Mouse (Mus musculus): ENCODE data around the gene Pip5k1b. TPM values are rescaled to one million over a fixed set of nuclear protein-coding genes. Genes with fewer than 3 reads are reported as not detected.
A peak's percentile ranks its signal among the peaks of the same experiment; 100 is the strongest.

Gene Pip5k1b
- total RNA-seq, 2 experiments from 2014 or later, result 20.3 to 21.3 TPM

DNA sequence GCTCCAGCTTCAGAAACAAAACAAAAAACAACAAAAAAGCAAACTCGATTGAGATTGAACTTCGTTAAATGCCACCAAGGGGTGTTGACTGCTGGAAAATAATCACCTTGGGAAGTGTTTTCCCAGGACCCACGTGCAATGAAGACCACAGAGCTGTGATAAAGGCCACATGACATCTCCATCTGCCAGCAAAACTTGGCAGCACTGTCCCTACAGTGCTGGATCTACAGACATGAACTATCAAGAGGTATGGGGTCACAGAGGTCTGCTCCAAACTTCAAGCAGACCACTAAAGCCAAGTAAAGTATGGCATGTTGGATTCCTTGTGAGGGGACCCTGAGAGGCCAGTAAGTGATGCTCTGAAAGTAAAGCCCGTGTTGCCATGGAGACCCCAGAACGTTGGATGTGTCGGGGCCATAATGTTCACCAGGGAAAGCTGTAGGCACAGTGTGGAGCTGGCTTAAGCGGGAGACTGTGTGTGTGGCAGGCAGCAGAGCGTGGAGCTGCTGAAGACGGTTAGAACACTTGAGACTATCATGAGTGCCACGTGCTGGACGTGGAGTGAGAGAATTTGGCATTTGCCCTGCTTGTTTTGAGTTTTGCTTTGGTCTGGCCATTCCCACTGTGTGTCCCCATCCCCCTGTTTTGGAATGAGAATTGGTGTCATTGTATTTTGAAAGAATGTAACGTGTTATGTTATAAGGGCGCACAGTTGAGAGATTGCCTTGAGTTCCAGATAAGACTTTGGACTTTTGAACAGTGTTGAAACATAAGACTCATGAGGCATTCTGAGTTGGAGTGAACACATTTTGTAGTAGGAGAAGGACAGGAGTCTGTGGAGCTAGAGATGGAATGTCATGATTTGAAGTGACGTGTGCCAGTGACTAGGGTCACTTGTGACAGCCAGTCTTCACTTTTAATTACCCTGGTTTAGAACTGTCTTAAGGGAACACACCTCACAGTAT lies 12.0 kb downstream of the Pip5k1b start:
- DNase-seq, result peak; percentile 16 to 32

GRCm38 (mm10) chr19:24542293-24542675 lies 13.4 kb downstream of the Pip5k1b start:
- DNase-seq, result no peak

- no peak for DNase-seq
Measured at GRCm38 (mm10) chr19:24541669-24542292, 13.9 kb downstream of the Pip5k1b start.

GRCm38 (mm10) chr19:24540952-24541668 lies 14.6 kb downstream of the Pip5k1b start:
- DNase-seq, result no peak

DNA sequence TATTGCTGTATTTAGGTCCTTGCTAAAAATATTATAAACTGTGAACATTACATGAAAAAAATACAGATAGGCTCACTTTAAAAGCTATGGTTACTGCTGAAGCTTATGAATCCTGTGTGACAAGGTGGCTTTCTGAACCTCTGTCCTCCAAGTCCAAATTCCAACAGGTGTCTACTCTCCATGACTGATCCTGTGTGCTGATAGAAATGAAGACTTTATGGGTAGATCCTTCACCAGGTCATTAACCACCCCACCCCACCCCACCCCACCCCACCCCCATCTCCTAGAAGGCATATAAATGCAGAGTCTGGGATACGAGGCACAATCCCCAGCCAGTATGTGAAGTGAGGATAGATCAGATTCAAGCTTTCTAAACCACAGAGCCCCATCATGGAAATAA lies 16.6 kb downstream of the Pip5k1b start:
- no peak for DNase-seq

GRCm38 (mm10) chr19:24538181-24538580 lies 17.5 kb downstream of the Pip5k1b start:
- no peak for DNase-seq

- DNase-seq, result no peak
Measured at GRCm38 (mm10) chr19:24537691-24538090, 18.0 kb downstream of the Pip5k1b start.

DNA sequence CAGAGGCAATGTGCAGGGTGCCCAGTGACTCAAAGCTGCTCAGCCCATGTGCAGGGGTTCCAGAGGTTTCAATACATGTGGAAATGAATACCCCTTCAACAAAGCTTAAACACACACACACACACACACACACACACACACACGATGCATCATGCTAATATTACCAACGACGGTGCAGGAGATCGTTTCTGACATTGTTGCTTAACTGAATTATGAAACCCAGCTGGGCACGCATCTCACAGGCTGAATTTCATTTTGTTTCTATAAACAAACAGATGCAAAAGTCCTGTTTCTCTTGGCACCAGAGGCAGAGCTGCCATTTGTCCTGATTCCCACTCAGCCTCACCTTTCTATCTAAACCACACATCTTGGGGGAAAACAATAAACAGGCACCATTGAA lies 18.8 kb downstream of the Pip5k1b start:
- no peak for DNase-seq

- no peak for DNase-seq
Measured at GRCm38 (mm10) chr19:24536280-24536679, 19.4 kb downstream of the Pip5k1b start.

DNA sequence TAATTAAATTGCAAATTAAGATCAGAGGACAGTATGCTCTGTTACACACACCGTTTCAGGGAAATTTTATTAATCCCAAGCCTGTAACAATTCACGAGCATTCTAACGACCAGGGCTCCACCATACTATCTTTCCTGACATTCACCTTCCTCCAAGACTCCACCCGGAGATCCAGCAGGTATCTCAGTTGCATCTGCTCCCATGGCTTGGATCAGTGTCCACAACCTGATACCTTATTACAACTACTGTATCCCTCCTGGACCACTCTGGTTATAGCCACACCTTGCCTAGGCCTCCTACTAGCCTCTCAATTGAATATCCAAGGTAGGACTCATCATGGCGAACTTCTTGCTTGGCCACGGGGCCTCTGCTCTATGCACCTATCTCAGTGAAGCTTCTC lies 20.5 kb downstream of the Pip5k1b start:
- no peak for DNase-seq

DNA sequence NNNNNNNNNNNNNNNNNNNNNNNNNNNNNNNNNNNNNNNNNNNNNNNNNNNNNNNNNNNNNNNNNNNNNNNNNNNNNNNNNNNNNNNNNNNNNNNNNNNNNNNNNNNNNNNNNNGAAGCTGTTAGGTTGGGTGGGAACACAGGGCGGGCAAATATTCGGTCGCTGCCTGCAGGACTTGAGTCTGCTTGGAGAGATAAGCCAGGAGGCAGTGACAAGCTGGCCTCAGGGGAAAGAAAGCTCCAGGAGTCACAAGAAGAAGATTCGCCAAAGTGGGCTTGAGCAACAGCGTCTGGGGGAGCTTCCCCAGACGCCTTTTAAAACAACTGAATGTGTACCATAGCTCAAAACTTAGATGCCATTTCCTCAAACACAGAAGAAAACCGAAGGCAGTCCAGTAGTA lies 20.9 kb downstream of the Pip5k1b start:
- no peak for DNase-seq

DNA sequence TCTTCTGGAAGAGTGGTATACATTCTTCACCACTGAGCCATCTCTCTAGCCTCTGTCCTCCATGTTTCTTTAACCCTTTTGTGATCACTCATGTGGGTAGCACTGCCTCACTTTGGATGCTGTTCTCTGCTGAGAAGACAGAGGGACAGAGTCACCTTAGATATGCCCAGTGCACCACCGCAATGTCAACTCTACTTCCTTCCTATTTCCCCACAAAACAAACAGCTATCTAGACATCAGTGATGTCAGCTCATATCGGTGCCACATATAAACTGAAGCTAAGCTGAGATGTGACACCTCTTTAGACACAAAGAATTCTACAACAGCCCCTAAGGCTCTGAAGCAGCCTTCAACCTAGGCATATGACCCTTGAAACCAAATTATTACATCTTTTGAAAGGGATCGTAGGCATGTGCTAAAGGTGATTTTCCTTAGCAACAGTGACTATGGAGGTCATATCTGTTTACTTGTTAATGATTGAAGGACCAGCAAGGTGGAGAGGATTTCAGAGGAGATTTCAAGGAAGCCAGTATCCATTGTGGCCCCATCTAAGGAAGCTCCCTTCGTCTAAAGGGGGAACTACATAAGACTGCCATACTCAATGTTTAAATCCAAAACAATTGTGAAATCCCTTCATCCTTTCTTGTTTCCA lies 26.6 kb downstream of the Pip5k1b start:
- DNase-seq, result no peak

DNA sequence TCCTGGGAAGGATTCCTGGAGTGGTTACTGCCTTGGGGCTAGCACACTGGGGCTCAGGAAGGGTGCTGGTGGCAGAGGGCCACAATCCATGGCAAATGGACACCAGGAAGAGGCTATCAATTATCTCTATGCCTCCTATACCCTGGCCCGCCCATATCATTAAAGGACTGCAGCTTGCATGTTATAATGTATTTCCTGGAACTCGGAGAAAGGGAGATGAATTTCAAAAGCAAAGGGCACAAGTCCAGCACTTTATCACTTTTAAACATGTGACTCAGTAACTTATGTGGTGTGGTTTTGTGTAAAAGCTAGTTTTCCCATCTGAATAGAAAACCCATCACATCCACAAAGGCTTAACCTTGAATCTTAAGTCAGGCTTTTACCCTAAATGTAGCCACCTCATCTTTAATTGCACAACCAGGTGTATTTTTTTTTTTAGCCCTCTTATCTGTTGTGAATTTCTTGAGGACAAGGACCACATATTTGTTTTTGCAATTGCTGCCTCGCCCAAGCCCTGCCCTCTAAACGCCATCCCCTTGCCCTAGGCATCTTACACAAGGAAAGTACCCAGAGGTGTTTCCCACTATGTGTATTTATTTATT lies 27.4 kb downstream of the Pip5k1b start:
- no peak for DNase-seq

GRCm38 (mm10) chr19:24527613-24527948 lies 28.1 kb downstream of the Pip5k1b start:
- no peak for DNase-seq

DNA sequence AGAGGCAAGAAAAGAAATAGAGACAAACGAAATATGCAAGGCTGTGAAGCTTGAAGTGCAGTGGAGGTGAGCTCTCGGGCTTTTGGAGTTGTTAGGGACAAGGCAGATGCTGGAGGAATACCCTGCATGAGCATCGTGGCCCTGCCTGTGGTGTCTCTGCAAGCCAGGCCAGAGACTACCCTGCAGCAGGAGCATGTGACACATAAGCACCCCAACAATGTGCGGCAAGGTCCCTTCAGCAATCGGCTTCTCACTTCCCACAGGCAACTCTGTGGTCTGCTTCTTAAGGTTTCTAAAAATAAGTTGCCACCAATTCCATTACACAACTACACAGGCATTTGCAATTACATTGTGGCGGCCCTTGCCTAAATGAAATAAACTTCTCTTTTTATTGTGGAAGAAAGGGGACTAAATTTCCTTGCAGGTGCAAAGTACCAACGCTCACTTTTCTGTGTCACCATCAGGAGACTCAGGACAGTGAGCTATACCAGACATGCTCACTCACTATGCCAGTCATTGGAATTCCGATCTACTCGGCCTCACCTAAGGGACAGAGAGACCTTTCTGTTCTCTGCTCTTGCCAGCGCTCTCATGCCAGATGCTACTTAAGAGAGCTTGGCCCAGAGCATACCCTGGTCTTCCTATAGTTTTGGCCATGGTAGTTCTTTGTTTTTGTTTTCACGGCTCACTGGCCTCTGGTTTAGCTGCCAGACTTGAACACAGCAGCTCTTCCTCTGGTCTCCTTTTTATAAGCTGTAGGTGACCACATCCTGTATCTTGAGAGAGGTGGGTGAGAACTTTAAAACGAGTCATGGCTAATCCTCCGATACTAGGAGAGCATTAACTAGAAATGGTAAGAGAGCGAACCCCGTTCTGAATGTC lies 28.7 kb downstream of the Pip5k1b start:
- DNase-seq, result peak; percentile 33 to 37

DNA sequence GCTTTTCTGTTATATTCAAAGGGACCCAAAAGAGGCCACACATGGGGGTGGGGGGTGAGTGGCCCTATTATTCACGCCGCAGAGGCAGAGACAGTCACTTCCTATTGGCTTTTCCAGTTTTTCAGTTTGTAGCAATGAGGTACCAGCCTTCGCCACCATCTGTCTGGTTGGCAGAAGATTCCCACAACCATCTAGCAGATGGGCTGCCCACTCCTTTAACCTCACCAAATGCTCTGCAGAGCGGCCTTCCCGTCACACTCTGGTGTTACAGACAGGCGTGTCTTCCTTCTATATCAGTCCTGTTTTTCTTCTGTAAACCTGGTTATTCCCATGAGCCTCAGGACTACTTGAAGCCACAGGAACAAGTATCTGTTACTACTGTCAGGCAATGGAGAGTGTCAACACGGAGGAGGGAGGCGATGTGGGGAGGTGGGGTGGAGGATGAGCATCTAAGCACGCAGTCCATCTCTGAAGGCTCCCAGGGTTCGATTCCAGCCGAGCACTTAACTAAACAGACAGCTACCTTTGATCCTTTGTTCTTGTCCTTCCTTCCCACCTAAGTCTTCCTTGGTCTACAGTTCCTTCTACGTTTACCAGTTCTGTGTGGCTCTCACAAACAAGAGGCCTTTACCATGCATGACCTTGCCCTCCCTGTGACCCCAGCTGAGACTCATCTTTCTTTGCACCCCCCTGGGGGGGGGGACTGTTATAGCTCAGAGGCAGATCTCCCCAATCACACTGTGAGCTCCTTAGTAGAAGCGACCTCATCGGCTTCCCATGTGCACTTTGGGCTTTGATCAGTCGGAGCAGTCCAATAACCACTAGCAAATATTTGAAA lies 32.0 kb downstream of the Pip5k1b start:
- no peak for DNase-seq

DNA sequence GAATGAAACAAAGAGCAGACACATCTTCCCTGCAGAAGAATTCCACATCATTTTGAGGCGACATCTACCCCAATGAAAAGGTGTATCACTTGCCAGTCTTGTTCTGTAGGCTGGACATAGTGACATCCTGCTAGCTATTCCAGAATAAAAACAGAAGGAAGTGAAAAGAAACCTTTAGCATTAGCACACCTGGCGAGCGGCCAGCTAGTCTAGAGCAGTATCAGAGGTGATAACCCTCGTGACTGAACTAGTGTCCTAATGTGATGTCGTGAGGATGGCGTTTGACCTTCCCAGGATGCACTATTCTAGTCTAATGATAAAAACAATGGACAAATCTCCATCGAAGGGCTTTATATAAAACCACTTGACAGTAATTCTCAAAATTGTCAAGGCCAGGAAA lies 33.7 kb downstream of the Pip5k1b start:
- DNase-seq, result no peak

- DNase-seq, result no peak
Measured at GRCm38 (mm10) chr19:24521146-24521545, 34.5 kb downstream of the Pip5k1b start.

DNA sequence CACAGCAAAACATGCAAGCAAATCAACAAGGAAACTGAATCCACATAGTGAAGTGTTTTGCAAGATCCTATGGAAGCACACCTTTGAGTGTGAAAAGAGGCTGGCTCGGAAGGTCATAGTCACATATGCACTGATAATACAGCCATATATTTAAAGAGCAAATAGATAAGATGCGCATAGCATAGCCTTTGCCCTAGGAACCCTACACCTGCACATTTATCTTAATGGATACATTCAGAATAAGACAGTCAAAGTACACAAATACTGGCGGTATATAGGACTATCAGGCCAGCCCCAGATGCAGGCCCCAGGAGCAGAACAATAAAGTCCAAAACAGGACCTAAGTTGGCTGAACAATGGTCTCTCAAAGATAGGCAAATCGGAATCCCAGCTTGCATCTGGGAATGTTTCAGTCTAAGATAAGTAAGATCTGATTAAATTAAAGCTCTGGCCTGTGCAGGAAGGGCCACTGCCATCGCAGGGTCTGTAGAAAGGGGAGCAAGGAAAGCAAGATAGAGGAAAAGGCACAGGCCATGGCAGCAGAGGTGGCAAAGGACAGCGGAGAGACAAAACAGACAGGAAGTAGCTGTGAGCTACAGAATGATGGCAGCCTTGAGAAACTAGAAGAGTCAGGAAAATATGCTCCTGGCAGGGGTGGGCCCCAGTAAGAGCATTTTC lies 35.8 kb downstream of the Pip5k1b start:
- DNase-seq, result no peak

DNA sequence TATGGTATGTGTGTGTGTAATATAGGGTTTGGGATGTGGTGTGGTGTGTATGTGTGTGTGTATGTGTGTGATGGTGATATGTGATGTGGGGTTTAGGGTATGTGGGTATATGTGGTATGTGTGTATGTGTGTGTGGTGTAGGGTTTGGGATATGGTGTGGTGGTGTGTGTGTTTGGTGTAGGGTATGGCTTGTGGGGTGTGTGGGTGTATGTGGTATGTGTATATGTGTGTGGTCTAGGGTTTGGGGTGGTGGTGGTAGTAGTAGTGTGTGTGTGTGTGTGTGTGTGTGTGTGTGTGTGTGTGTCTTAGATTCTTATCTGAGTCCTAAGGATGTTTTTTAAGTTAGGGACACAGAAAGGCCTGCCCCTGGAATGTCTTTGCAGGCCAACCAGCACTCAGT lies 37.3 kb downstream of the Pip5k1b start:
- no peak for DNase-seq
